Mouse (Mus musculus): ENCODE measurements around the gene Ang.

DNA sequence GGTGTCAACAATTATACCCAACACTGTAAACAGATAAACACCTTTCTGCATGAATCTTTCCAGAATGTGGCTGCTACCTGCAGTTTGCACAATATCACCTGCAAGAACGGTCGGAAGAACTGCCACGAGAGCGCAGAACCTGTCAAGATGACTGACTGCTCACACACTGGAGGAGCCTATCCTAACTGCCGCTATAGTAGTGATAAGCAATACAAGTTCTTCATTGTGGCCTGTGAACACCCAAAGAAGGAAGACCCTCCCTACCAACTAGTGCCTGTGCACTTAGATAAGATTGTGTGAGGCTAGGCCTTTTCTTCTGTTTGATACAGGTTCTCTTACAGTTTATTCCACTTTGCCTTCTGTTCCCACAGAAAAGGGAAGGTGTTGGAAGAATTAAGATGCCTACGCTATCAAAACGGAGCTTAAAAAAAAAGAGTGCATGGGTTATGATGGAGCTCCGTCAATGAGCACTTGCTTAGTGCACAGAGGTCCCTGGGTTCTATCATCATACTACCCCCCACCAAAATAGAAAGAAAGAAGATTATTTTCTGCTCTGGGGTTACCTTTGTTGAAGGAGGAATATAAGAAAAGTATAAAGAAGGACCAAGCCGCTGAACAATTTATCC, 39.5 kb downstream of the Ang start:
- TF ChIP-seq CTCF (IDR thresholded peaks at IDR 0.05; ENCODE audit: insufficient read depth, low read length), result no peak
- no peak for TF ChIP-seq POLR2A (IDR thresholded peaks at IDR 0.05; ENCODE audit: borderline replicate concordance, extremely low read depth, low read depth, low read length)
